Mouse (Mus musculus): ENCODE data around the gene Socs7. TPM values are rescaled to one million over a fixed set of nuclear protein-coding genes. Genes with fewer than 3 reads are reported as not detected.

Gene Socs7
- polyA plus RNA-seq, 1 experiment from 2014 or later: 1.1 TPM

- Histone ChIP-seq H3K27ac (replicated peaks) (peak overlapping the region; percentile 98), H3K4me1 (replicated peaks) (peaks cover 99% of the 10 kb centered on the region), H3K27me3 (no peaks in the 10 kb centered on the region), H3K9me3 (replicated peaks) (no peaks in the 10 kb centered on the region), H3K4me2 (peak overlapping the region; percentile 90), H3K9ac (peak overlapping the region; percentile 96), H3K36me3 (replicated peaks) (peaks cover 77% of the 10 kb centered on the region), H3K4me3 (replicated peaks) (peak overlapping the region; percentile 84)
- WGBS (ENCODE audit: insufficient replicate concordance): 21% methylated on average over 4 of the region's 4 CpGs
- peak; percentile 83 for ATAC-seq (ENCODE audit: insufficient read depth)
Observed at GRCm38 (mm10) chr11:97445999-97446511, 83.7 kb downstream of the Socs7 start.

- peaks cover 85% of the 10 kb centered on the region for H3K4me1 ChIP-seq (replicated peaks)
- 70% methylated on average over 7 of the region's 7 CpGs for WGBS (ENCODE audit: insufficient replicate concordance)
- H3K27me3 ChIP-seq: no peaks in the 10 kb centered on the region
- H3K27ac ChIP-seq (replicated peaks): peak overlapping the region; percentile 98
- no peaks in the 10 kb centered on the region for H3K9me3 ChIP-seq (replicated peaks)
- H3K4me2 ChIP-seq: peak overlapping the region; percentile 90
- no peak for ATAC-seq (ENCODE audit: insufficient read depth)
- H3K4me3 ChIP-seq (replicated peaks): 0 out of 2 replicates have a peak overlapping the region, but pooled peaks have one; percentile 84
- H3K36me3 ChIP-seq (replicated peaks): peaks cover 96% of the 10 kb centered on the region
- H3K9ac ChIP-seq: no peak overlapping the region
Observed at GRCm38 (mm10) chr11:97447979-97448378, 85.6 kb downstream of the Socs7 start.

Other genes starting within 250 kb of the Socs7 start
- gene Tbx21, start 247.2 kb upstream of the Socs7 start, polyA plus RNA-seq (2015; fragmentation: Nextera tagmentation; extraction: Ambion mirVana): 0.08 and 0.15 TPM in 2 replicates
- 1.9 and 2.1 TPM in 2 replicates for gene Tbkbp1, start 211.1 kb upstream of the Socs7 start, polyA plus RNA-seq (2015; fragmentation: Nextera tagmentation; extraction: Ambion mirVana)
- gene Kpnb1, start 174.7 kb upstream of the Socs7 start, polyA plus RNA-seq (2015; fragmentation: Nextera tagmentation; extraction: Ambion mirVana): 18.4 and 18.6 TPM in 2 replicates
- gene Npepps, start 81.9 kb upstream of the Socs7 start, polyA plus RNA-seq (2015; fragmentation: Nextera tagmentation; extraction: Ambion mirVana): 18.6 and 21.4 TPM in 2 replicates
- 21.4 and 24.4 TPM in 2 replicates for gene Mrpl45, start 46.8 kb upstream of the Socs7 start, polyA plus RNA-seq (2015; fragmentation: Nextera tagmentation; extraction: Ambion mirVana)
- 0.01 TPM in 1 of 2 replicates, not detected in the other for gene Gpr179, start 10.5 kb upstream of the Socs7 start, polyA plus RNA-seq (2015; fragmentation: Nextera tagmentation; extraction: Ambion mirVana)
- gene Arhgap23, start 53.0 kb downstream of the Socs7 start, polyA plus RNA-seq (2015; fragmentation: Nextera tagmentation; extraction: Ambion mirVana): 6.6 and 9.4 TPM in 2 replicates
- gene 4933428G20Rik, start 137.8 kb downstream of the Socs7 start, polyA plus RNA-seq (2015; fragmentation: Nextera tagmentation; extraction: Ambion mirVana): 0.39 and 0.61 TPM in 2 replicates
- 0.02 TPM in 1 of 2 replicates, not detected in the other for gene Srcin1, start 213.6 kb downstream of the Socs7 start, polyA plus RNA-seq (2015; fragmentation: Nextera tagmentation; extraction: Ambion mirVana)

Measured in liver, embryonic 15.5 days (tissue).